Mouse (Mus musculus) urinary bladder, adult 18-20 months (tissue): ENCODE data around the gene Ispd.

Experiments
- DNase-seq, 2 experiments: peaks; one replicate each; pipeline ENCODE4 v3.0.0; 2022; ENCODE audit warnings: low spot score in 2 of 2, mixed read lengths in 2 of 2

Ispd gene

GRCm38 (mm10) chr12:36468325-36469044 is 87.2 kb downstream of the Ispd start:
- DNase-seq, result no peak

GRCm38 (mm10) chr12:36471411-36471810 is 90.2 kb downstream of the Ispd start:
- no peak for DNase-seq

GRCm38 (mm10) chr12:36474171-36474570 is 92.9 kb downstream of the Ispd start:
- no peak for DNase-seq

- DNase-seq, result no peak
Observed at GRCm38 (mm10) chr12:36475269-36475668, 94.0 kb downstream of the Ispd start.

- no peak for DNase-seq
Observed at GRCm38 (mm10) chr12:36476476-36476875, 95.2 kb downstream of the Ispd start.

GRCm38 (mm10) chr12:36477501-36477900 is 96.3 kb downstream of the Ispd start:
- DNase-seq, result no peak

- DNase-seq, result no peak
Observed at GRCm38 (mm10) chr12:36477926-36478325, 96.7 kb downstream of the Ispd start.

- DNase-seq, result no peak
Observed at GRCm38 (mm10) chr12:36481742-36482141, 100.5 kb downstream of the Ispd start.

- DNase-seq, result peak; percentile 11 to 16
Observed at GRCm38 (mm10) chr12:36483346-36483745, 102.1 kb downstream of the Ispd start.

GRCm38 (mm10) chr12:36497565-36497964 is 116.3 kb downstream of the Ispd start:
- no peak for DNase-seq

GRCm38 (mm10) chr12:36507111-36507903 is 126.1 kb downstream of the Ispd start:
- DNase-seq, result no peak

GRCm38 (mm10) chr12:36509954-36510642 is 128.8 kb downstream of the Ispd start:
- DNase-seq, result no peak

- DNase-seq, result no peak
Observed at GRCm38 (mm10) chr12:36521774-36522173, 140.5 kb downstream of the Ispd start.

- no peak for DNase-seq
Observed at GRCm38 (mm10) chr12:36523515-36523914, 142.3 kb downstream of the Ispd start.

- no peak for DNase-seq
Observed at GRCm38 (mm10) chr12:36530920-36531319, 149.7 kb downstream of the Ispd start.

- DNase-seq, result no peak
Observed at GRCm38 (mm10) chr12:36531421-36532072, 150.3 kb downstream of the Ispd start.

GRCm38 (mm10) chr12:36532525-36532924 is 151.3 kb downstream of the Ispd start:
- no peak for DNase-seq

- DNase-seq, result no peak
Observed at GRCm38 (mm10) chr12:36533160-36533900, 152.1 kb downstream of the Ispd start.

GRCm38 (mm10) chr12:36534589-36534988 is 153.3 kb downstream of the Ispd start:
- no peak for DNase-seq

- DNase-seq, result no peak
Observed at GRCm38 (mm10) chr12:36545318-36545717, 164.1 kb downstream of the Ispd start.

GRCm38 (mm10) chr12:36549474-36549873 is 168.2 kb downstream of the Ispd start:
- DNase-seq, result no peak
